Mouse (Mus musculus) thymus, adult 2 months (tissue): Measurements from ENCODE around the gene Babam1. TPM values are rescaled to one million over a fixed set of nuclear protein-coding genes. Genes with fewer than 3 reads are reported as not detected.
"Not testable (repeated sequence)": the region's sequence is repeated elsewhere in the genome, so short reads cannot be mapped to it uniquely, and the experiment has no call there.

Source experiments
- DNase-seq: peaks from one replicate; pipeline ENCODE4 v3.0.0; 2021
- H3K27ac ChIP-seq: fragments of 200-500 bp; 2 replicates; pipeline ENCODE4 v1.5.1; 2012; ENCODE audit warnings: low read length, control low read depth; ENCODE audit not compliant: control insufficient read depth, insufficient read depth
- H3K27me3 ChIP-seq: fragments of 200-500 bp; 2 replicates; pipeline ENCODE4 v1.6.1; 2012; ENCODE audit warnings: mild to moderate bottlenecking, low read length, moderate library complexity, mixed read lengths; ENCODE audit not compliant: control insufficient read depth, insufficient read depth
- H3K36me3 ChIP-seq: fragments of 200-500 bp; 2 replicates; pipeline ENCODE4 v1.6.1; 2012; ENCODE audit warnings: mild to moderate bottlenecking, low read length, moderate library complexity; ENCODE audit not compliant: control insufficient read depth, insufficient read depth
- H3K4me1 ChIP-seq: fragments of 200-500 bp; replicated peaks from 2 replicates; pipeline ENCODE4 v1.6.1; 2012; ENCODE audit warnings: low read length; ENCODE audit not compliant: control insufficient read depth, insufficient read depth
- H3K4me3 ChIP-seq: fragments of 200-500 bp; 2 replicates; pipeline ENCODE4 v1.5.1; 2012; ENCODE audit warnings: mild to moderate bottlenecking, low read length, control low read depth, moderate library complexity; ENCODE audit not compliant: control insufficient read depth, insufficient read depth
- CTCF ChIP-seq: fragments of 200-500 bp; IDR thresholded peaks from 2 replicates; pipeline ENCODE4 v1.5.1; 2012; ENCODE audit warnings: mild to moderate bottlenecking, control low read depth, low read length, moderate library complexity, borderline replicate concordance; ENCODE audit not compliant: control insufficient read depth, poor library complexity, insufficient read depth; ENCODE audit errors: extremely low read depth
- POLR2A ChIP-seq: fragments of 200-500 bp; IDR thresholded peaks from 2 replicates; pipeline ENCODE4 v1.6.1; 2012; ENCODE audit warnings: mild to moderate bottlenecking, low read length, control low read depth, moderate library complexity; ENCODE audit not compliant: control insufficient read depth, poor library complexity, insufficient read depth; ENCODE audit errors: extremely low read depth
- WGBS: fragments of 180-500 bp; shearing (Covaris S2); methylation state at CpG from one replicate; pipeline ENCODE4 v1.1.7; 2018; 5-methylcytosine and 5-hydroxymethylcytosine counted together
- polyA plus RNA-seq: library from polyadenylated mRNA; depleted of rRNA; stranded (reverse); fragments of >200 nt; gene quantifications from 2 replicates; pipeline ENCODE4 v1.2.3, GENCODE M21; 2012

Babam1 gene
- polyA plus RNA-seq, 1 experiment: 219 TPM

- no peaks in the 10 kb centered on the region for H3K36me3 ChIP-seq
- DNase-seq: no peak
- no peak overlapping the region for H3K4me3 ChIP-seq
- no peaks in the 10 kb centered on the region for H3K4me1 ChIP-seq
- no peaks in the 10 kb centered on the region for H3K27me3 ChIP-seq
- no peak overlapping the region for H3K27ac ChIP-seq
- TF ChIP-seq POLR2A (no peak), CTCF (no peak)
These were observed 25.5 kb downstream of the Babam1 start for GRCm38 (mm10) chr8:71422121-71422520.

DNA sequence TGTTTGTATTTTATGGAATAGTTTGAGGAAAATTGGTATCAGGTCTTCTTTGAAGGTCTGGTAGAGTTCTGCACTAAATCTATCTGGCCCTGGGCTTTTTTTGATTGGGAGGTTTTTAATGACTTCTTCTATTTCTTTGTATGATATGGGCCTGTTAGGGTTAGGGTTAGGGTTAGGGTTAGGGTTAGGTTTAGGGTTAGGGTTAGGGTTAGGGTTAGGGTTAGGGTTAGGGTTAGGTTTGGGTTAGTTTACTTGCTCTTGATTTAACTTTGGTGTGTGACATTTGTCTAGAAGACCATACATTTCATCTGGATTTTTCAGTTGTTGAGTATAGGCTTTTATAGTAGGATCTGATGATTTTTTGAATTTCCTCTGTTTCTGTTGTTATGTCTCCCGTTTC is 36.3 kb downstream of the Babam1 start:
- 89% methylated on average over 1 of the region's 1 CpGs for WGBS
- not testable (repeated sequence) for DNase-seq, H3K27me3 ChIP-seq, H3K27ac ChIP-seq, H3K4me1 ChIP-seq, H3K36me3 ChIP-seq, H3K4me3 ChIP-seq

DNA sequence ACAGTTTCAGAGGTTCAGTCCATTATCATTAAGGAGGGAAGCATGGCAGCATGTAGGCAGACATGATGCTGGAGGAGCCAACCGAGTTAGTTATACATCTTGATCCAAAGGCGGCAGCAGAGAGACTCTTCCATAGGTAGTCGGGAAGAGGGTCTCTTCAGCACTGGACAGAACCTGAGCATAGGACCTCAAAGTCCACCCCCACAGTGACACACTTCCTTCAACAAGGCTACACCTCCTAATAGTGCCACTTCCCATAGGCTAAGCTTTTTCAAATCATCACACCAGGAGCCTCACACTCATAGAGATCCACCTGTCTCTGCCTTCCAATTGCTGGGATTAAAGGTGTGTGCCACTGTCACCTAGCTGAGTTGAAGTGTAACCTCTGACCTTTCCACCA is 40.4 kb downstream of the Babam1 start:
- DNase-seq: no peak
- TF ChIP-seq CTCF (no peak), POLR2A (no peak)
- no peaks in the 10 kb centered on the region for H3K4me1 ChIP-seq
- WGBS: 61% methylated on average over 3 of the region's 3 CpGs
- H3K27ac ChIP-seq: no peak overlapping the region
- no peaks in the 10 kb centered on the region for H3K36me3 ChIP-seq
- no peaks in the 10 kb centered on the region for H3K27me3 ChIP-seq
- no peak overlapping the region for H3K4me3 ChIP-seq

- DNase-seq: peak; percentile 59
- Histone ChIP-seq H3K4me3 (no peak overlapping the region), H3K4me1 (0 out of 2 replicates have a peak, but pooled peaks cover 5% of the 10 kb centered on the region), H3K27me3 (no peaks in the 10 kb centered on the region), H3K27ac (no peak overlapping the region), H3K36me3 (no peaks in the 10 kb centered on the region)
- TF ChIP-seq POLR2A (no peak), CTCF (no peak)
- WGBS: 1% methylated on average over 7 of the region's 7 CpGs
These were observed 44.7 kb downstream of the Babam1 start for GRCm38 (mm10) chr8:71441404-71441803.

DNA sequence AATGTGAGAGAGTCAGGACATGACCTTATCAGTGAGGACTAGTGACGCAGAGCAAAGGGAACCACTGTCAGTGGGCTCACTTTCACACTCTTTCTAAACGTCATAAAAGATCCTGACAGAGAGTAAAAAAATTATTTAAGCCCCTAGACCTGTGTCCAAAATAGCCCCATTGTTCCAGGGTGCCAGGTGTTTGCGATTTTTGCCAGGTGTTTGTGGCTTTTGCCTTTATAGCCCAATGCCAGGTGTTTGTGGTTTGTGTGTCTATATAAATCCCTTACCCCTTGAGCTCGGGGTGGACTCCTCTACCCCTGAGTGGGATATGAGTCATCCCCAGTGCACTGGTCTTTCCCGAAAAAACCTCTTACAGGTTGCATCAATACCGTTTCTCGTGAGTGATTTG is 48.4 kb downstream of the Babam1 start:
- no peak for TF ChIP-seq CTCF
- H3K36me3 ChIP-seq: no peaks in the 10 kb centered on the region
- 0 out of 2 replicates have a peak, but pooled peaks cover 5% of the 10 kb centered on the region for H3K4me1 ChIP-seq
- 35% methylated on average over 7 of the region's 7 CpGs for WGBS
- H3K27me3 ChIP-seq: no peaks in the 10 kb centered on the region
- H3K27ac ChIP-seq: no peak overlapping the region
- H3K4me3 ChIP-seq: no peak overlapping the region
- DNase-seq: no peak

DNA sequence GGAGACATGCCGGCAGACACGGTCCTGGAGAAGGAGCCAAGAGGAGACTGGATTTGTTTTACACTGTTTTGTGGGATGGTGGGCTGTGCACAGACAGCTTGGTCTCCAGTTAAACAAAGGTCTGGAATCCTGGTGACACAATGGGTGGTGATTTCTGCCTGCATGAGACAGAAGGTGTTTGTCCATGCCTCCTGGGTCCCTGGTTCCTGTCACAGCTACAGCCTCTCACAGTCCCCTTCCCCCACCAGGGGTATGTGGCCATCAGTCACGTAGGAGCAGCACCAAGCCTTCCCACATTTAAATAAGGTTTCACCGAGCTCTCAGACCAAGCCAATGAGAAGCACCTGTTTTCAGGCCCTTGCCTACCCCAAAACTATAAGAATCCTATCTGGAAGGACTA is 54.7 kb downstream of the Babam1 start:
- DNase-seq: no peak
- H3K4me1 ChIP-seq: 0 out of 2 replicates have a peak, but pooled peaks cover 3% of the 10 kb centered on the region
- H3K36me3 ChIP-seq: no peaks in the 10 kb centered on the region; the same call in 1 of the 2 replicates
- TF ChIP-seq CTCF: no peak
- no peak for TF ChIP-seq POLR2A
- H3K4me3 ChIP-seq: no peak overlapping the region
- H3K27ac ChIP-seq: no peak overlapping the region
- H3K27me3 ChIP-seq: no peaks in the 10 kb centered on the region
- WGBS: 79% methylated on average over 4 of the region's 4 CpGs

GRCm38 (mm10) chr8:71451777-71452176 is 55.1 kb downstream of the Babam1 start:
- peaks cover 2% of the 10 kb centered on the region; the same call in 1 of the 2 replicates for H3K36me3 ChIP-seq
- H3K4me1 ChIP-seq: 0 out of 2 replicates have a peak, but pooled peaks cover 3% of the 10 kb centered on the region
- DNase-seq: no peak
- no peak overlapping the region for H3K27ac ChIP-seq
- TF ChIP-seq CTCF: no peak
- WGBS: 81% methylated on average over 11 of the region's 11 CpGs
- H3K27me3 ChIP-seq: no peaks in the 10 kb centered on the region
- no peak overlapping the region for H3K4me3 ChIP-seq
